Mouse (Mus musculus): ENCODE results near the gene Fgf18.
A peak's percentile ranks its signal among the peaks of the same experiment; 100 is the strongest.

Gene Fgf18

DNA sequence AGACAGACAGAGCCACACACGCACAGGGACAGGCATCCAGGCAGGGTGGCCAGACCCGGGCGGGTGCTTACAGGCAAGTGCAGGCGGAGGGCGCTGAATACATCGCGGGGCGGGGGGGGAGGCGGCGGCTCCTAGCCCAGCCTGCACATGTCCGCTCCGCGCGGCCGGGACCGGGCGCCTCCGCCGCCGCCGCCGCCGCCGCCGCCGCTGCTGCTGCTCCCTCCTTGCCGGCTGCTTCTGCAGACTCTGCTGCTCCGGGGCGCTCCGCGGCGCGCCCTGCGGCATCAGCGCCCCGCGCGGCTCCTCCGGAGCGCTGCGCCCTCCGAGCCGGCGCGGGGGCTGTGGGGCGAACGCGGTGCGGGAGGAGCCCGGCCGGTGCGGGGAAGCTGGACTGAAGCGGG lies at the start of gene Fgf18:
Gene Fgf18 (minus strand): TSS at position 230 of the 401 bp plus-strand sequence.
- DNase-seq (ENCODE audit: low spot score in 2 of 2), result peak in 1 of 2 experiments; percentile 34

DNA sequence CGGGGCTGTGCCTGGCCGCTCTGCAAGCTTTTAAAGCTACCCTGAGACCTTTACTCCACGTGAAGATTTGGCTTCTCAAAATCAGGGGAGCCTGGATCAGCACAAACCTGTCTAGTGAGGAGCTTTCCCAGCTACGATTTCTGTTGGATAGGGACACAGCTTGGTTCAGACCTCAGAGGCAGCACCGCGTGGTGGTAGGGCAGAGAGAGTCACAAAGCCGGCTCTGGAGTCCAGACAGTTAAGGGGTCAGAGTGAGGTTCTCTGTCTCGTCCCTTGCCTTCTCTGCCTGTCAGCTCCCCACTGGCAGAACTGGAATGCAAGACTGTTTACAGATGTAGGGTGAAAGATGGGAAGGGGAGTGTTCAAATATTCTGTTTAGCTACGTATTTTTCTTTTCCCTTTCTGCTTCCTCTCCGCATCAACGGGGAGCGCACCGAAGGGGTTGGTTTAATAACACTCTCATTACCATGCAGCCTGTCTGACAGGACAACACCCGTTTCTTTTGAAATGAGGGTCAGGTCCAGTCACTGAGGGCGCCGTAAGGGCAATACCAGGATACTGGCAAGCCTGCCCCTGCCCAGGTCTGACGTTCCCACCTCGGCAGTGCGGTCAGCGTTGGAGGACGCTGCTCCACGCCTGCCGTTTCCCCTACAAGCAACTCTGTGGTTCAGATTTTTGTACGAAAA lies 49.4 kb upstream of the Fgf18 start:
- DNase-seq (ENCODE audit: low spot score in 2 of 2), result no peak

GRCm38 (mm10) chr11:33195531-33196446 lies 48.6 kb upstream of the Fgf18 start:
- DNase-seq (ENCODE audit: low spot score in 2 of 2), result no peak

- DNase-seq (ENCODE audit: low spot score in 2 of 2), result no peak
Observed at GRCm38 (mm10) chr11:33195061-33195460, 47.9 kb upstream of the Fgf18 start.

GRCm38 (mm10) chr11:33193695-33194094 lies 46.5 kb upstream of the Fgf18 start:
- DNase-seq (ENCODE audit: low spot score in 2 of 2), result no peak

DNA sequence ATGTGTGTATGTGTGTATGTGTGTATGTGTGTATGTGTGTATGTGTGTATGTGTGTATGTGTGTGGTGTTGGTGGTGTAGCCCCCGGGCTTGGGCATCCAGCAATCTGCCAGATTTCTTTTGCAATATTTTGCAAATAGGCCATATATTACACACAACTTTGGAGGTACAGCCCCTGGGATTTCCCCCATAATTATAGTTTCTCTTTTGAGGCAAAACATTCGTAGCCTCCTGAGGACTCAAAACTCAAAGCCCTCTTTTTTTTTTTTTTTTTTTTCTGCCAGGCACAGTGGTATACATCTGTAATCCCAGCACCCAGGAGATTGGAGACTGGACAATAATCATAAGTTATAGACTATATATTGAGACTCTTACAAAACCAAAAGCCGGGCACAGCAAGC lies 34.6 kb upstream of the Fgf18 start:
- no peak for DNase-seq (ENCODE audit: low spot score in 2 of 2)

GRCm38 (mm10) chr11:33180701-33181116 lies 33.5 kb upstream of the Fgf18 start:
- peak in 1 of 2 experiments; percentile 14 for DNase-seq (ENCODE audit: low spot score in 2 of 2)

DNA sequence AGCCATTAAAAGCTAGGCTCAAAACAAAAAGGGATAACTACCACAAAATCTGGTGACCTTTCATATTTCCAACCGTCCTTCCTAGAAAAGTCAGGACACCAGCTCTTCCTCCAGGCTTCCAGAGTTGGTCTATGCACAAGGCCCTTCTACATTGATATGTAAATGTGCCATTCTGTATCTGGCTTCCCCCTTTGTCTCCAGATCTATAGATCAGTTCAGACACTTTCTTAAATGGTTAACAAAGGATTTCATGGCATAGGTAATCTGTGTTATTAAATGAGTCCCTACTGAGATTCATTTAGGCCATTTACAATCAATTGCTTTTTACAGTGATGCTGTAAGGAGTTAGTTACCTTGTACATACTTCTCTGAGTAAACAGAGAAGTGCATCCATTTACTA lies 32.6 kb upstream of the Fgf18 start:
- DNase-seq (ENCODE audit: low spot score in 2 of 2), result no peak

GRCm38 (mm10) chr11:33176525-33177245 lies 29.5 kb upstream of the Fgf18 start:
- peak in 1 of 2 experiments; percentile 52 for DNase-seq (ENCODE audit: low spot score in 2 of 2)

GRCm38 (mm10) chr11:33175768-33176167 lies 28.6 kb upstream of the Fgf18 start:
- no peak for DNase-seq (ENCODE audit: low spot score in 2 of 2)

DNA sequence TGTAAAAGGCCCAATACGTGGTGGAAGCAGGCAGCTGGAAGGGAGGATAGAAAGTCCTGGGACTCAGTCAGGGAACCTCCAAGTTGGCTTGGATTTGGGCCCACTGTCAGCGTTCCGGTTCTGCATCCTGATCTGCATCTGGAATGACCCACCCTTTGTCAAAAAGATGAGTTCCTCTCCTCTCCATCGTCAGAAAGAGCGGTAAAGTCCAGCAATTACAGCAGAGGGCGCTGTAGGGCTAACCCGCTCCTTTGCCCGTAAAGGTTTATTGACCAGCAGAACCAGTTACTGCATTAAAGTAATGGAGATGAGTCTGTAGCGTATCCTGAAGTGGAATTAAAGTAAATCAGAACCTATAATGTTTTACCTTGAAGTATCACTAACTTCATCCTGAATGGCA lies 23.3 kb upstream of the Fgf18 start:
- DNase-seq (ENCODE audit: low spot score in 2 of 2), result peak in 1 of 2 experiments; percentile 63

DNA sequence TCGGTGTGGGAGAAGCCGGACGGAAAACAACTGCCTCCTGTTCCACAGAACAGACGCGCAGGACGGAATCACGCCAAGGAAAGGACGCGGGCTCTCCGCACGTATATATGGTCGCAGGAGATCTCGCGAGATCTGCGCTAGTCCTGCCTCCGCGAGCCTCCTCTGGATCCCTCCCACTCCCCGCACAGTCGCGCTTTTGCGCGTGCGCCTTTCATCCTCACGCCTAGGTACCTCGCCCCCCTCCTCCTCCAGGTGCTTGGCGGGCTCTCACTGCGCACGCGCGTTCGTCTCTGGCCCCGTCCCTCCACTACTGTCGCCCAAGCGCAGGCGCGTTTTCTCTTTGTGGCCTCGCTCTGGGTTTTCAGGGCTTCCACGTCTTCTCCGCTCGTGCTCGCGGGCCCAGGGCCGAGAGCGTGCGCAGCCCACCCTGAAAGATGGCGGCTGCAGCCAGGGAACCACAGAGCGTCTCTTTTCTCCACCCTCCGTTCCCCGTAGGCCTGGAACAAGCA lies 15.9 kb upstream of the Fgf18 start, which contains the start of gene Npm1:
Gene Npm1 (minus strand): TSS at position 209 of the 509 bp plus-strand sequence.
- peak; percentile 97 to 99 for DNase-seq (ENCODE audit: low spot score in 2 of 2)

DNA sequence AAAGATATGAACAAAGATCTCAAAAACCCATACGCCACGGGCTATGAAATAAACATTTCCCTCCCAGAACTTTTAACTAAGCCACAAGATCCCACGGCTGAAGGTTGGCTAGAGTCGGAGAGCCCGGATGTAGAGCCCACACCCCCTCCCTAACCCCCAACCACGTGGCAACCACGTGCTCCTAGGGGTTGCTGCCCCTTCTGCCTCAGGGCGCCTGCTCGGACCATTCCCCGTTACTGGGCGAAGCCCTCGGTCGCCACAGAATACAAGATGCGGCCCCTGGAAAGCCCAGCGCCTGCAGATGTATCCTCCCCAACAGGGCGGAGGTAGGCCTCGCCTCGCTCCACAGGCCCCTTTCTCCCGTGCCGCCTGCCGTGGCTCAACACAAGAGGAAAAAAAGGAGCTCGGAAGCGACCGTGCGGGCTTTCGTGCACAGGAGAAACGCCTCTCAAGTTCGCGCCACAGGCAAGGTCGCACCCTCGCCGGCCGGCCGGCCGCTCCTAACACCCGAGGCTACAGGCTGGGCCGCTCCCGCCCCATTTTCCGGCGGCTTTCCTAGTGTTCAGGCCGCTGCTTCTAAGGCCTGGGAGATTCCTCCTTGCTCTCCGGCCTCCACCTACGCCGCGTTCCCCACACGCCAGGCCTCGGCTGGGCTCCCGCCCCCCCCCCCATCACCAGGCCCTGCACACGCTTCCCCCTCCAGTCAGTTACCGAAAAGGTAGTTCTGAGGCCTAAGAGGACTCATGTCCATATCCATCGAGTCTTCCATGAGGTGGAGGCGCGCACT lies 15.2 kb upstream of the Fgf18 start:
- peak; percentile 49 to 74 for DNase-seq (ENCODE audit: low spot score in 2 of 2)

GRCm38 (mm10) chr11:33159741-33160140 lies 12.5 kb upstream of the Fgf18 start:
- DNase-seq (ENCODE audit: low spot score in 2 of 2), result no peak

- no peak for DNase-seq (ENCODE audit: low spot score in 2 of 2)
Observed at GRCm38 (mm10) chr11:33157453-33158196, 10.4 kb upstream of the Fgf18 start.

DNA sequence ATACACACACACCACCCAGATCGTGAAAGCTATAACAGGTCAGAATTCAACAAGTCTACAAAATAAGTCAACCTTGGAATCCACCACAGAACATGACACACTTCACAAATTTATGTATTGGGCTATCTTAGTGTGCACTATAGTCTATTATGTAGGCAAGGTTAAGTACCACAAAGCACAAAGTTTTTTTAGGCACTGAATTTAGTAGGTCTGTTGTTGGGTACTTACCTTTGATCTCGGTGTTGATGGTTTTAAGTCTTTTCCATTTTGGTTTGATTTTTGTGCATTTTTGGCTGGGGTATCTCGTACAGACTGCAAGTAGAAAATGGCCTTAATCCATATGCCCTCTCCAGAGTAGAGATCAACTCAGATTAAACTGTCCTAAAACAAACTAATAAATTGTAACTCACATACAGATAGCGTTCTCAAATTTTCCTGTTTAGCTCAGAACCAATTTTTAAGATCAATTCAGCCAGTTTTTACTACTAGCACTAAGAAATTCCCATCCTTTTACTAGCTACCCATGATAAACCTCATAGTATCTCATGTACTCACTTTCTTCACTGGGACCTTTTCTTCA lies 9.3 kb upstream of the Fgf18 start:
- DNase-seq (ENCODE audit: low spot score in 2 of 2), result no peak

GRCm38 (mm10) chr11:33154459-33154858 lies 7.3 kb upstream of the Fgf18 start:
- DNase-seq (ENCODE audit: low spot score in 2 of 2), result no peak

DNA sequence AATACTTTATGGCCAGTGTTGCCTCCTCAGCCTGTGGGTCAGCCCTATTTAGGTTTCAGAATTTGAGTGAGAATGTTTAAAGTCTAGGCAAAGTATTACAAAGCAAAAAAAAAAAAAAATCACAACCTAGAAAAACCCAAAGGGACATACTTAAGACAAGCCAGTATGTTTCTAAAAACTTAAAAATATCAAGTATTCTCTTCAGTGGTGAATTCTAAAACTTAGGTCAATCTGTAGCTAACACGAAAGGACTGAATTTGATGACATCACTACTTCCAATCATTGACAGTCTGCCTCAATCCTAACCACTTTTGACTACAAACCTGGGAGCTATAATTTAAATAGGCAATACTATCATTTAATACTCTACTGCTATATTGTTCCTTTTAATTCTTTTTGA lies 5.8 kb upstream of the Fgf18 start:
- DNase-seq (ENCODE audit: low spot score in 2 of 2), result no peak

GRCm38 (mm10) chr11:33151780-33152145 lies 4.6 kb upstream of the Fgf18 start:
- DNase-seq (ENCODE audit: low spot score in 2 of 2), result no peak

Data from cerebellum, postnatal 4 days (tissue).